Mouse (Mus musculus) gastrocnemius, adult 2 months (tissue): Measurements from ENCODE around the gene Vrk1. TPM values are rescaled to one million over a fixed set of nuclear protein-coding genes. Genes with fewer than 3 reads are reported as not detected.

Experiments
- DNase-seq: peaks from one replicate; pipeline ENCODE4 v3.0.0; 2022
- H3K27ac ChIP-seq: fragments of 200-600 bp; 2 replicates; pipeline ENCODE4 v1.8.1; 2022; ENCODE audit warnings: mild to moderate bottlenecking
- H3K4me3 ChIP-seq: fragments of 200-600 bp; 2 replicates; pipeline ENCODE4 v1.8.1; 2022; ENCODE audit warnings: mild to moderate bottlenecking, moderate library complexity
- CTCF ChIP-seq: fragments of 200-600 bp; IDR thresholded peaks from 2 replicates; pipeline ENCODE4 v1.8.1; 2022; ENCODE audit warnings: antibody characterized with exemption, mild to moderate bottlenecking, moderate library complexity
- intact Hi-C: fragments of 180-260 bp; cut with DNase I; formaldehyde crosslinking; loops from one replicate; pipeline ENCODE4 v1.15.1; 2025
- total RNA-seq, 2 experiments: library from RNA; stranded (reverse); gene quantifications; 2 replicates each; pipeline ENCODE4 v1.2.3; 2021

Vrk1 gene
- total RNA-seq, 2 experiments from 2014 or later = 4.0 to 5.0 TPM

DNA sequence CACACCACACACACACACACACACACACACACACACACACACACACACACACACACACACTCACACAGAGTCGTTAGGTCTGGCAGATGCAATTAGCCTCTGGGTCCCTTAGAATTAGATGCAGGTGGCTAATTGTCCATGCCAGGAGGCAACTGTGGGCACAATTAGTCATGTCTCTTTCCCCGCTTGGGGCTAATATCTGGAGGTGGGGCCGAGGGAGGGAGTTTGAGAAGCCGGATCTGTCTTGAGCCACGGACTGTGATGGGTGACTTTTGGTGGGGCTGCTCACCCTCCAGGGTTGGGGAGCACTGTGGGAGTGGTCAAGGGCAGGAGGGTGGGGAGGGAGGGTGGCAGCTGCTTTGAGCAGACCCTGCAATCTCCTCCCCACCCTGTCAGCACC, 35.9 kb upstream of the Vrk1 start:
- TF ChIP-seq CTCF = no peak
- Histone ChIP-seq H3K27ac (no peak overlapping the region), H3K4me3 (no peak overlapping the region)
- intact Hi-C loops = no loop called here
- no peak for DNase-seq

- H3K27ac ChIP-seq = no peak overlapping the region
- intact Hi-C loops = no loop called here
- DNase-seq = no peak
- peak overlapping the region; percentile 51 for H3K4me3 ChIP-seq
- no peak for TF ChIP-seq CTCF
Measured at GRCm38 (mm10) chr12:105981121-105981973, 28.7 kb upstream of the Vrk1 start.

- no peak overlapping the region for H3K27ac ChIP-seq
- DNase-seq = no peak
- intact Hi-C loops = no loop called here
- no peak overlapping the region; the same call in 1 of the 2 replicates for H3K4me3 ChIP-seq
- no peak for TF ChIP-seq CTCF
Measured at GRCm38 (mm10) chr12:105981974-105982305, 28.1 kb upstream of the Vrk1 start.

DNA sequence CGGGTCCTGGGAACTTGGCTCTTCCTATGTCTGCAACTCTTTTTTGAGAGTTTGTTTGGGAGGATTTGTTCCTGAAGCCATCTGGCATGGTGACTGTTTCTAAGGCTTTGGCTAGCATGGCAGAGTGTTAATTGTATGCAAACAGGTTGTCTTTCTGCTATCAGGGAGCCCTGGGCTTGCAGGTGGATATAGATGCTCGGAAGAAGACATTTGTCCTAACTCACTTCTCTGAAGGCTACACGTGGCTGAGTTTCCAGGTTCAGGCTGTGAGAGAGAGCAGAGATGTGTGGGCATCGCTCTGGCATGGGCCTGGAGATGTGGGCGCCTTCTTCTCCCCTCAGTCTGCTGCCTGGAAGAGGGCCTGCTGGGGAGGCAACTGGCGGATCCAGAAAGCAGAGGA, 27.4 kb upstream of the Vrk1 start:
- no peak for DNase-seq
- intact Hi-C loops = no loop called here
- Histone ChIP-seq H3K4me3 (no peak overlapping the region), H3K27ac (no peak overlapping the region)
- no peak for TF ChIP-seq CTCF

DNA sequence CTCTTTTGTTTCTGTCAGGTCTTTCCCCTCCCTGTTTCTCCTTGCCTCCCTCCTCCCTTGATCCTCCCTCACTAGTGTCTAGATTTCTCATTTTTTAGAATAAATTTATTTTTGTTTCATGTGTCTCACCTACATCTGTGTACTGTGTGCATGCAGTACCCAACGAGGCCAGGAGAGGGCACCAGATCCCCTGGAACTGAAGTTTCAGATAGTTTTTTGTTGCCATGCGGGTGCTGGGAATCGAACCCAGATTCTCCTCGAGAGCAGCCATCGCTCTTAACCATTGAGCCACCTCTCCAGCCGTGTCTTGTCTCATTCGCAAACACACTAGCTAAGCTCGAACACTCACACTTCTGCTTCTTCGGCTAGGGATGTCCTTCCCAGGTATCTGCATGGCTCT, 26.5 kb upstream of the Vrk1 start:
- intact Hi-C loops = no loop called here
- TF ChIP-seq CTCF = peak; percentile 42
- Histone ChIP-seq H3K4me3 (no peak overlapping the region), H3K27ac (no peak overlapping the region)
- no peak for DNase-seq

GRCm38 (mm10) chr12:105988434-105988833, 21.6 kb upstream of the Vrk1 start:
- no peak overlapping the region for H3K27ac ChIP-seq
- TF ChIP-seq CTCF = no peak
- no peak overlapping the region for H3K4me3 ChIP-seq
- intact Hi-C loops = no loop called here
- DNase-seq = no peak

DNA sequence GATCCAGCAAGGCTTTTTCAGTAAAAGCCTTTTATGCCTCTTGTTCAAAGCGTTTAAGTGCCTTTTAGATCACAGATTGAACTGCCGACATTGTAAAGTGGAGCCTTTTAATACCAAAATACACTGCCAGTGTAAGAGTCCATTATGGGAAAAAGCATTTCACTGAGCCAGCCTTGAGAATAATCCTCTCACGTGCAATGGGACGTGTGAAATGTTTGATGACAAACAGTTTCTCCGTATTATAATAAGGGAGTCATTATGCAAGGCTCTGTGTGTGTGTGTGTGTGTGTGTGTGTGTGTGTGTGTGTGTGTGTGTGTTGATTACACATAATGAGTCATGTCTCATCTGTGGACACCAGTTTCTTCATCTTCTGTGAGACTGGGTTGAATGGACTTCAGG, 17.3 kb upstream of the Vrk1 start:
- no peak for TF ChIP-seq CTCF
- no peak overlapping the region for H3K4me3 ChIP-seq
- no peak overlapping the region for H3K27ac ChIP-seq
- DNase-seq = no peak
- intact Hi-C loops = no loop called here

DNA sequence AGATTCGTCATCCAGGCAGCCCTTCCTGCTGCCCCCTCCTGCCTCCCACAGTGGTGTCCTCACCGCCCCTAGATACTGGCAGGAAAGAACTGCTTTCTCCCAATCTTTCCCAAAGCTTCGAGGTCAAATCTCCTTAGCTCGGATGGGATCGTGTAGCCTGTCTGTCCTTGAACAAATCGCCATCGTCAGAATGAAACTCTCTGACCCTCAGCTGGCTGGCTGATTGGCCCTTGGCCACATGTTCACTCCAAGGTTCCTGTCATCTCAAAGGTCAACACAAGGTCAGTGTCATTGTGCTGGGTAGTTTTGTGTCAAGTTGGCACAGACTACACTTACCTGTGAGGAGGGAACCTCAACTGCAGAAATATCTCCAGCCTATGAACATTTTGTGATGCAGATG, 16.7 kb upstream of the Vrk1 start:
- H3K27ac ChIP-seq = no peak overlapping the region
- no peak for TF ChIP-seq CTCF
- no peak for DNase-seq
- intact Hi-C loops = no loop called here
- H3K4me3 ChIP-seq = no peak overlapping the region

- Histone ChIP-seq H3K27ac (no peak overlapping the region), H3K4me3 (no peak overlapping the region)
- intact Hi-C loops = no loop called here
- DNase-seq = no peak
- TF ChIP-seq CTCF = no peak
Measured at GRCm38 (mm10) chr12:105995940-105996339, 14.1 kb upstream of the Vrk1 start.

DNA sequence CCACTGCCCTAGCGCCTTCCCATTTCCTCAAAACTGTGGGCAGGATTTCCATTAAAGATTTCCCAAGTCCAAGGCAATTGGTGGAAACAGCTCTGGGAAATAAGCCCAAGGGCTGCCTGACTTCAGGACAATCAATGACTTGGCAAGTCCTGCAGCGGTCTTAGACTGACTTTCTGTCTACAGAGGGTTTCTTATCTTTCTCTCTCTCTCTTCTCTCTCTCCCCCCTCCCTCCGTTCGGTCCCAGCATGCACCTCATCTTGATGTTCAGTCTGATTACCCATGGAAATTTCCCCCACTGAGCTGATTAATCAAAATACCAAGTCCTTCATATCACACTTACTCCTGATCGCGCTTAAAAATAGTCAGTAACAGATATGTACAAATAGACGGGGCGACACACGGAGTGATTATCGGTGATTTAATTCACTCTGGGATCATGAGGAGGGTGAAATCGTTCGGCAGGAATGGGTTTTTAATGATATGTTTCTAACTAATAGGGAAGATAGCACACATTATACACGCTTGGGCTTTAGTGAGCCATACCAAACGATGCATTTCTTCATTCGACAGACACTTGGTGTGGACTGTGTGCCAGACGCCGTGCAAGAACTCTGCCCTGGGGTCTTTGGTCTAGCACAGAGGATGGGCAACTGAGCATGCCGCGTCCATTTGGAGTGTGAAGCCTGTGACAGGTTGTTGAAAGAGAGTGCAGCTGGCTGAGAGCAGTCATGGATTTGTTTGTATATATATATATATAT, 12.8 kb upstream of the Vrk1 start:
- no peak for TF ChIP-seq CTCF
- no peak overlapping the region for H3K27ac ChIP-seq
- H3K4me3 ChIP-seq = no peak overlapping the region
- DNase-seq = no peak
- intact Hi-C loops = no loop called here

- TF ChIP-seq CTCF = no peak
- intact Hi-C loops = no loop called here
Measured at GRCm38 (mm10) chr12:106001775-106002174, 8.3 kb upstream of the Vrk1 start.

GRCm38 (mm10) chr12:106004719-106005118, 5.3 kb upstream of the Vrk1 start:
- no peak for TF ChIP-seq CTCF
- Histone ChIP-seq H3K27ac (no peak overlapping the region), H3K4me3 (no peak overlapping the region)
- intact Hi-C loops = no loop called here
- DNase-seq = no peak

More at GRCm38 (mm10) chr12:106001775-106002174, 8.3 kb upstream of the Vrk1 start:
- DNase-seq = no peak
- Histone ChIP-seq H3K27ac (no peak overlapping the region), H3K4me3 (no peak overlapping the region)

GRCm38 (mm10) chr12:106006218-106006617, 3.8 kb upstream of the Vrk1 start:
- H3K27ac ChIP-seq = no peak overlapping the region
- no peak for DNase-seq
- no peak overlapping the region for H3K4me3 ChIP-seq
- intact Hi-C loops = no loop called here
- no peak for TF ChIP-seq CTCF
